In genomic region chr12:62207211-62207610, GRCm38 (mm10) we compare ENCODE assay signal across 13 mouse cellular contexts.
"Had no signal": no experiment of that assay in that cellular context is flagged by ENCODE, and none has a peak within 500 bp of the region (broad histone marks: within the 10 kb centered on the region; RNA-seq: fewer than 3 reads in every experiment).

No protein-coding gene starts in this region.

- DNase-seq: kidney, adult 11 months; kidney, adult 8-10 months; kidney, postnatal 10 days; kidney, postnatal 36 days; left cerebral cortex, postnatal 4 days; liver, postnatal 0 days; lung, embryonic 14.5 days; lung, postnatal 36 days; retina, postnatal 1 day; right cerebral cortex, postnatal 25 days; thymus, adult 2 months; thymus, postnatal 14 days; thymus, postnatal 4 days had no signal
